Mouse (Mus musculus): ENCODE measurements around the gene Omt2a.
"Not testable (repeated sequence)": the region's sequence is repeated elsewhere in the genome, so short reads cannot be mapped to it uniquely, and the experiment has no call there.

Gene Omt2a

GRCm38 (mm10) chr9:78296089-78296488 lies 18.5 kb downstream of the Omt2a start:
- peak in 1 of 2 experiments; percentile 15 for DNase-seq

GRCm38 (mm10) chr9:78294781-78295180 lies 19.8 kb downstream of the Omt2a start:
- DNase-seq: not testable (repeated sequence)

- DNase-seq: not testable (repeated sequence)
Observed at GRCm38 (mm10) chr9:78293683-78294082, 20.9 kb downstream of the Omt2a start.

- not testable (repeated sequence) for DNase-seq
Observed at GRCm38 (mm10) chr9:78292462-78292861, 22.1 kb downstream of the Omt2a start.

GRCm38 (mm10) chr9:78289723-78290122 lies 24.9 kb downstream of the Omt2a start, which contains the start of gene Gm10639:
Gm10639 (plus strand) TSS chr9:78289923.
- DNase-seq: not testable (repeated sequence)

GRCm38 (mm10) chr9:78289063-78289462 lies 25.5 kb downstream of the Omt2a start:
- DNase-seq: not testable (repeated sequence)

GRCm38 (mm10) chr9:78282002-78282711 lies 32.4 kb downstream of the Omt2a start:
- DNase-seq: not testable (repeated sequence)

- DNase-seq: not testable (repeated sequence)
Observed at GRCm38 (mm10) chr9:78270945-78271344, 43.7 kb downstream of the Omt2a start.

All from spleen, adult 18-20 months (tissue).